In the genomic region with DNA sequence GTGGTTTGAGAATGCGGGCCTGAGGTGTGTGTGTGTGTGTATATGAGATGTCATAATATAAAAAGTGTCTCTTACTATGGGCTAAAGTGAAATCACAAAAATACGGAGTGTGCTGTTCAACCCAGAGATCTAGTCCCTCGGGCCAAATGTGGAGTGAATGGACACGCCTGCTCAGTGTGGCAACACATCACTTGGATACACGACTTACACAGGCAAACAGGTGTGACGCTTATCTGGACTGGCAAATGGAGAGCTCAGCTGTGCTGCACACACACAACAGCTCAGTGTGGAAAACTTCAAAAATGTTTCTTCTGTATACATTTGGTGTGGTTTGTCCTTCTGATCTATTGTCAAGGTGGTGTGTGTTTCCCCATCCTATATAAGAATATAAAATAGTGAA, we compare ENCODE assay signal across 16 mouse cellular contexts. TPM values are rescaled to one million over a fixed set of nuclear protein-coding genes. Genes with fewer than 3 reads are reported as not detected.
DNase-seq lines count a peak whose midpoint lies in the region; ATAC-seq and TF ChIP-seq lines count a peak whose summit lies in the region.
"Had no signal": no experiment of that assay in that cellular context is flagged by ENCODE, and none has a peak within 500 bp of the region (broad histone marks: within the 10 kb centered on the region; RNA-seq: fewer than 3 reads in every experiment).

No protein-coding gene starts in this region.

- H3ac ChIP-seq in myocyte (ENCODE audit: control insufficient read depth, insufficient read length) = no peak overlapping the region

- H3K27ac ChIP-seq in hindbrain, postnatal 0 days = no peak overlapping the region
- H3K27ac ChIP-seq in hindbrain, embryonic 11.5 days (ENCODE audit: low read depth, low read length) = no peak overlapping the region
- H3K27ac ChIP-seq in midbrain, postnatal 0 days (ENCODE audit: low read depth, low read length) = no peak overlapping the region
- H3K27ac ChIP-seq in midbrain, embryonic 11.5 days (ENCODE audit: low read depth, low read length) = no peak overlapping the region
- H3K27ac ChIP-seq: embryonic facial prominence, embryonic 10.5 days; forebrain, embryonic 13.5 days had no signal

- peaks cover 77% of the 10 kb centered on the region for H3K79me2 ChIP-seq in myocyte (ENCODE audit: control insufficient read depth, insufficient read depth)

- no peak for DNase-seq in hindbrain, postnatal 0 days (ENCODE audit: low spot score)
- no peak for DNase-seq in hindbrain, embryonic 11.5 days (ENCODE audit: low spot score)
- DNase-seq in midbrain, postnatal 0 days (ENCODE audit: low spot score) = no peak
- DNase-seq in midbrain, embryonic 11.5 days (ENCODE audit: low spot score, missing footprints) = no peak
- DNase-seq: adrenal gland, adult 8-10 months; adrenal gland, postnatal 36 days; cerebellum, adult 2 months; cerebellum, postnatal 10 days; forebrain, postnatal 0 days; gastrocnemius, postnatal 14 days; heart, postnatal 10 days; heart, postnatal 4 days had no signal

- H3K4me3 ChIP-seq in hindbrain, postnatal 0 days (ENCODE audit: low read length) = no peak overlapping the region
- H3K4me3 ChIP-seq in hindbrain, embryonic 11.5 days (ENCODE audit: low read depth, low read length) = no peak overlapping the region
- H3K4me3 ChIP-seq in midbrain, postnatal 0 days (ENCODE audit: low read depth, low read length) = no peak overlapping the region
- H3K4me3 ChIP-seq in midbrain, embryonic 11.5 days (ENCODE audit: low read depth, low read length) = no peak overlapping the region
- no peak overlapping the region for H3K4me3 ChIP-seq in myocyte
- H3K4me3 ChIP-seq: embryonic facial prominence, embryonic 10.5 days; forebrain, embryonic 13.5 days had no signal

- H3K9me3 ChIP-seq in hindbrain, postnatal 0 days (ENCODE audit: low read length) = no peaks in the 10 kb centered on the region
- H3K9me3 ChIP-seq in hindbrain, embryonic 11.5 days (ENCODE audit: control insufficient read depth, low read length) = no peaks in the 10 kb centered on the region
- H3K9me3 ChIP-seq in midbrain, postnatal 0 days (ENCODE audit: low read length) = no peaks in the 10 kb centered on the region
- H3K9me3 ChIP-seq in midbrain, embryonic 11.5 days (ENCODE audit: control insufficient read depth, low read length) = no peaks in the 10 kb centered on the region
- H3K9me3 ChIP-seq: embryonic facial prominence, embryonic 10.5 days; forebrain, embryonic 13.5 days had no signal

- WGBS in hindbrain, postnatal 0 days = 79% methylated on average over 6 of the region's 6 CpGs
- WGBS in hindbrain, embryonic 11.5 days = 89% methylated on average over 6 of the region's 6 CpGs
- 86% methylated on average over 6 of the region's 6 CpGs for WGBS in midbrain, postnatal 0 days
- WGBS in midbrain, embryonic 11.5 days = 94% methylated on average over 6 of the region's 6 CpGs

- H3K4me1 ChIP-seq in hindbrain, postnatal 0 days (ENCODE audit: insufficient read depth, low read length) = peaks cover 15% of the 10 kb centered on the region
- H3K4me1 ChIP-seq in hindbrain, embryonic 11.5 days (replicated peaks; ENCODE audit: control insufficient read depth, insufficient read depth, low read length) = no peaks in the 10 kb centered on the region
- peaks cover 17% of the 10 kb centered on the region; the same call in 1 of the 2 replicates for H3K4me1 ChIP-seq in midbrain, postnatal 0 days (ENCODE audit: insufficient read depth, low read length)
- H3K4me1 ChIP-seq in midbrain, embryonic 11.5 days (ENCODE audit: control insufficient read depth, insufficient read depth, low read length) = peaks cover 9% of the 10 kb centered on the region

- TF ChIP-seq CTCF in hindbrain, postnatal 0 days (IDR thresholded peaks at IDR 0.05; ENCODE audit: low read depth) = no peak
- TF ChIP-seq CTCF in midbrain, postnatal 0 days (IDR thresholded peaks at IDR 0.05) = no peak

- H3K4me2 ChIP-seq in hindbrain, postnatal 0 days (ENCODE audit: low read depth, low read length) = peak overlapping the region; percentile 18; the same call in 1 of the 2 replicates
- H3K4me2 ChIP-seq in hindbrain, embryonic 11.5 days (replicated peaks; ENCODE audit: low read depth, low read length) = no peak overlapping the region
- 0 out of 2 replicates have a peak overlapping the region, but pooled peaks have one; percentile 9 for H3K4me2 ChIP-seq in midbrain, postnatal 0 days (ENCODE audit: low read depth, low read length, poor library complexity, severe bottlenecking)
- no peak overlapping the region for H3K4me2 ChIP-seq in midbrain, embryonic 11.5 days
- H3K4me2 ChIP-seq in myocyte (ENCODE audit: low read depth) = no peak overlapping the region
- H3K4me2 ChIP-seq: forebrain, embryonic 13.5 days had no signal

- no peak for TF ChIP-seq POLR2A in myocyte (IDR thresholded peaks at IDR 0.05; ENCODE audit: insufficient read length, low read depth)

- ATAC-seq in hindbrain, postnatal 0 days = no peak
- no peak for ATAC-seq in hindbrain, embryonic 11.5 days (ENCODE audit: low FRiP score)
- no peak for ATAC-seq in midbrain, postnatal 0 days (ENCODE audit: low FRiP score)
- ATAC-seq in midbrain, embryonic 11.5 days (ENCODE audit: low FRiP score) = no peak
- no peak for ATAC-seq in granulocyte monocyte progenitor cell, adult 5-6 weeks (replicated peaks; ENCODE audit: poor library complexity, severe bottlenecking)
- ATAC-seq: forebrain, embryonic 13.5 days; forebrain, postnatal 0 days had no signal

- no peaks in the 10 kb centered on the region for H3K27me3 ChIP-seq in hindbrain, postnatal 0 days (ENCODE audit: insufficient read depth, low read length)
- H3K27me3 ChIP-seq in hindbrain, embryonic 11.5 days (ENCODE audit: control insufficient read depth, insufficient read depth, low read length) = no peaks in the 10 kb centered on the region
- H3K27me3 ChIP-seq in midbrain, postnatal 0 days (ENCODE audit: insufficient read depth, low read length) = no peaks in the 10 kb centered on the region
- no peaks in the 10 kb centered on the region for H3K27me3 ChIP-seq in midbrain, embryonic 11.5 days (ENCODE audit: control insufficient read depth, insufficient read depth, low read length)
- H3K27me3 ChIP-seq in myocyte (ENCODE audit: control insufficient read depth, insufficient read depth, insufficient read length) = no peaks in the 10 kb centered on the region
- H3K27me3 ChIP-seq: forebrain, embryonic 13.5 days had no signal

- H3K36me3 ChIP-seq in hindbrain, postnatal 0 days (ENCODE audit: insufficient read depth, low read length) = no peaks in the 10 kb centered on the region
- H3K36me3 ChIP-seq in hindbrain, embryonic 11.5 days (ENCODE audit: control insufficient read depth, insufficient read depth, low read length) = no peaks in the 10 kb centered on the region
- H3K36me3 ChIP-seq in midbrain, postnatal 0 days (ENCODE audit: insufficient read depth, low read length) = no peaks in the 10 kb centered on the region
- H3K36me3 ChIP-seq in midbrain, embryonic 11.5 days (ENCODE audit: control insufficient read depth, insufficient read depth, low read length) = no peaks in the 10 kb centered on the region
- peaks cover 15% of the 10 kb centered on the region for H3K36me3 ChIP-seq in myocyte (ENCODE audit: control insufficient read depth, insufficient read depth)
- H3K36me3 ChIP-seq: embryonic facial prominence, embryonic 10.5 days had no signal

- no peak overlapping the region for H3K9ac ChIP-seq in hindbrain, postnatal 0 days (replicated peaks; ENCODE audit: low read length)
- H3K9ac ChIP-seq in hindbrain, embryonic 11.5 days (ENCODE audit: low read depth, low read length) = no peak overlapping the region
- no peak overlapping the region for H3K9ac ChIP-seq in midbrain, postnatal 0 days (replicated peaks; ENCODE audit: low read length, poor library complexity, severe bottlenecking)
- H3K9ac ChIP-seq in midbrain, embryonic 11.5 days (ENCODE audit: low read length) = no peak overlapping the region
- H3K9ac ChIP-seq: forebrain, embryonic 13.5 days; forebrain, postnatal 0 days had no signal

TF ChIP-seq in myocyte, 11 proteins besides CTCF, POLR2A, EP300 and RAD21:
- TF ChIP-seq MYOD1 (IDR thresholded peaks at IDR 0.05; ENCODE audit: control insufficient read depth in 1 of 3, insufficient read length in 2 of 3, low read depth in 2 of 3) (peak in 2 of 3 experiments; percentile 67 to 78), MYOG (IDR thresholded peaks at IDR 0.05; ENCODE audit: control insufficient read depth in 1 of 3, insufficient read depth in 1 of 3, insufficient read length in 2 of 3, low read depth in 2 of 3) (peak; percentile 8 to 70 (median 53)), MAX (IDR thresholded peaks at IDR 0.05; ENCODE audit: low read depth) (no peak)
TF ChIP-seq in myocyte: peak in this region for 2.

RNA-seq across cellular contexts. Expression of gene Slc1a4, which starts 3.7 kb away (rescaled TPM):
- 199 and 217 TPM in 2 replicates for total RNA-seq in hindbrain, postnatal 0 days (2014; rRNA removed)
- polyA plus RNA-seq in hindbrain, postnatal 0 days (2015; fragmentation: Nextera tagmentation; extraction: Ambion mirVana) = 70.5 and 71.4 TPM in 2 replicates
- 19.3 and 19.4 TPM in 2 replicates for polyA plus RNA-seq in hindbrain, embryonic 11.5 days (2014; fragmentation: Nextera tagmentation; extraction: Ambion mirVana)
- total RNA-seq in midbrain, postnatal 0 days (2014; rRNA removed) = 177 and 180 TPM in 2 replicates
- 70.3 and 76.5 TPM in 2 replicates for polyA plus RNA-seq in midbrain, postnatal 0 days (2015; fragmentation: Nextera tagmentation; extraction: Ambion mirVana)
- polyA plus RNA-seq in midbrain, embryonic 11.5 days (2014; fragmentation: Nextera tagmentation; extraction: Ambion mirVana) = 20.2 and 21.0 TPM in 2 replicates
- polyA plus RNA-seq in myocyte (2012; fragmentation: generic; extraction: Trizol) = 66.7 TPM
- 0.73 and 1.2 TPM in 2 replicates for total RNA-seq in granulocyte monocyte progenitor cell, adult 5-6 weeks (2014; fragmentation: Nextera tagmentation)
- total RNA-seq in granulocyte monocyte progenitor cell, adult 5-6 weeks (2017) = 0.36 and 0.47 TPM in 2 replicates

Comparison
In these comparisons a context has a peak if more than half of its experiments do, and no peak if none do; other contexts are left out.
1. H3K4me2 ChIP-seq: peak in hindbrain, postnatal 0 days (single experiment) and midbrain, postnatal 0 days (single experiment); none in hindbrain, embryonic 11.5 days (single experiment), midbrain, embryonic 11.5 days (single experiment) and myocyte (single experiment).